Mouse (Mus musculus) kidney, embryonic 15.5 days (tissue): ENCODE data around the gene Mia2. TPM values are rescaled to one million over a fixed set of nuclear protein-coding genes. Genes with fewer than 3 reads are reported as not detected.
"Not testable (repeated sequence)": the region's sequence is repeated elsewhere in the genome, so short reads cannot be mapped to it uniquely, and the experiment has no call there.

Experiments used
- ATAC-seq: fragments of 200-750 bp; cut with Nextera tagmentation; replicated peaks from 2 replicates; pipeline ENCODE4 v1.8.0; 2017; ENCODE audit warnings: moderate TSS enrichment; ENCODE audit not compliant: low FRiP score
- H3K27ac ChIP-seq: fragments of 300-500 bp; sonication (generic); 2 replicates; pipeline ENCODE4 v1.5.1; 2015; ENCODE audit warnings: mild to moderate bottlenecking, inconsistent platforms
- H3K27me3 ChIP-seq: fragments of 300-500 bp; sonication (generic); 2 replicates; pipeline ENCODE4 v1.6.1; 2015; ENCODE audit warnings: inconsistent platforms
- H3K36me3 ChIP-seq: fragments of 300-500 bp; sonication (generic); 2 replicates; pipeline ENCODE4 v1.6.1; 2015; ENCODE audit warnings: inconsistent platforms
- H3K4me1 ChIP-seq: fragments of 300-500 bp; sonication (generic); 2 replicates; pipeline ENCODE4 v1.6.1; 2015; ENCODE audit warnings: inconsistent platforms
- H3K4me2 ChIP-seq: fragments of 300-500 bp; sonication (generic); 2 replicates; pipeline ENCODE4 v1.6.1; 2015; ENCODE audit warnings: moderate library complexity, mild to moderate bottlenecking, inconsistent platforms
- H3K4me3 ChIP-seq: fragments of 300-500 bp; sonication (generic); replicated peaks from 2 replicates; pipeline ENCODE4 v1.5.1; 2015; ENCODE audit warnings: mild to moderate bottlenecking, inconsistent platforms
- H3K9ac ChIP-seq: fragments of 300-500 bp; sonication (generic); 2 replicates; pipeline ENCODE4 v1.6.1; 2015; ENCODE audit warnings: mild to moderate bottlenecking, inconsistent platforms
- H3K9me3 ChIP-seq: fragments of 300-500 bp; sonication (generic); replicated peaks from 2 replicates; pipeline ENCODE4 v1.6.1; 2016; ENCODE audit warnings: inconsistent platforms
- WGBS: fragments of 180-500 bp; shearing (Covaris S2); methylation state at CpG from one replicate; pipeline ENCODE4 v1.1.7; 2015; ENCODE audit warnings: mixed read lengths; 5-methylcytosine and 5-hydroxymethylcytosine counted together
- microRNA-seq: library from miRNA; unstranded; fragments of <30 nt; microRNA quantifications from one replicate; pipeline ENCODE4, GENCODE M21; 2016
- polyA plus RNA-seq: library from polyadenylated mRNA; unstranded; fragments of >200 nt; fragmentation: Nextera tagmentation; extraction: Ambion mirVana; gene quantifications from 2 replicates; pipeline ENCODE4 v1.2.1, GENCODE M21; 2015

Gene Mia2
- polyA plus RNA-seq, 1 experiment from 2014 or later = 70.5 TPM

GRCm38 (mm10) chr12:59216176-59216575 lies 120.6 kb downstream of the Mia2 start:
- Histone ChIP-seq H3K27ac (no peak overlapping the region), H3K9me3 (no peaks in the 10 kb centered on the region), H3K4me3 (no peak overlapping the region), H3K9ac (no peak overlapping the region), H3K4me2 (no peak overlapping the region), H3K27me3 (no peaks in the 10 kb centered on the region), H3K4me1 (peaks cover 21% of the 10 kb centered on the region), H3K36me3 (peaks cover 14% of the 10 kb centered on the region)
- WGBS = 90% methylated on average over 4 of the region's 4 CpGs
- no peak for ATAC-seq

GRCm38 (mm10) chr12:59216676-59217266 lies 121.2 kb downstream of the Mia2 start:
- WGBS = 70% methylated on average over 6 of the region's 6 CpGs
- Histone ChIP-seq H3K4me1 (peaks cover 21% of the 10 kb centered on the region), H3K27me3 (no peaks in the 10 kb centered on the region), H3K9ac (no peak overlapping the region), H3K9me3 (no peaks in the 10 kb centered on the region), H3K27ac (no peak overlapping the region), H3K36me3 (peaks cover 8% of the 10 kb centered on the region), H3K4me3 (no peak overlapping the region), H3K4me2 (no peak overlapping the region)
- no peak for ATAC-seq

DNA sequence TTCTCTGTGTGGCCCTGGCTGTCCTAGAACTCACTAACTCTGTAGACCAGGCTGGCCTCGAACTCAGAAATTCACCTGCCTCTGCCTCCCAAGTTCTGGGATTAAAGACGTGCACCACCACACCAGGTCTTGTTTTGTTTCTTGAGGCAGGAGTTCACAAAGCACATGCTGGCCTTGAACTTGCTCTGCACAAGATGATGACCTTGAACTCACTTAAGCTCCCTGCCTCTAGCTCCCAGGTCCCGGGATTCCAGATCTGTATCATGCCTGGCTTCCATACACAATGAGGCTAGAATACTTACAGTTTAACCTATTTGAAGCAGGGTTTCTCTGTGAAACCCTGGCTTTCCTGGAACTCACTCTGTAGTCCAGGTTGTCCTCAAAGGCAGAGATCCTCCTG lies 121.7 kb downstream of the Mia2 start:
- peak overlapping the region; percentile 82; the same call in 1 of the 2 replicates for H3K4me2 ChIP-seq
- peaks cover 21% of the 10 kb centered on the region for H3K4me1 ChIP-seq
- whole genome bisulfite sequencing = 76% methylated on average over 3 of the region's 3 CpGs
- ATAC-seq = no peak
- no peaks in the 10 kb centered on the region for H3K27me3 ChIP-seq
- no peak overlapping the region for H3K27ac ChIP-seq
- no peak overlapping the region for H3K9ac ChIP-seq
- H3K36me3 ChIP-seq = peaks cover 3% of the 10 kb centered on the region; the same call in 1 of the 2 replicates
- no peaks in the 10 kb centered on the region for H3K9me3 ChIP-seq
- peak overlapping the region; percentile 98; the same call in 1 of the 2 replicates for H3K4me3 ChIP-seq

GRCm38 (mm10) chr12:59218640-59219321 lies 123.2 kb downstream of the Mia2 start:
- 0 out of 2 replicates have a peak, but pooled peaks have one; percentile 0 for ATAC-seq

DNA sequence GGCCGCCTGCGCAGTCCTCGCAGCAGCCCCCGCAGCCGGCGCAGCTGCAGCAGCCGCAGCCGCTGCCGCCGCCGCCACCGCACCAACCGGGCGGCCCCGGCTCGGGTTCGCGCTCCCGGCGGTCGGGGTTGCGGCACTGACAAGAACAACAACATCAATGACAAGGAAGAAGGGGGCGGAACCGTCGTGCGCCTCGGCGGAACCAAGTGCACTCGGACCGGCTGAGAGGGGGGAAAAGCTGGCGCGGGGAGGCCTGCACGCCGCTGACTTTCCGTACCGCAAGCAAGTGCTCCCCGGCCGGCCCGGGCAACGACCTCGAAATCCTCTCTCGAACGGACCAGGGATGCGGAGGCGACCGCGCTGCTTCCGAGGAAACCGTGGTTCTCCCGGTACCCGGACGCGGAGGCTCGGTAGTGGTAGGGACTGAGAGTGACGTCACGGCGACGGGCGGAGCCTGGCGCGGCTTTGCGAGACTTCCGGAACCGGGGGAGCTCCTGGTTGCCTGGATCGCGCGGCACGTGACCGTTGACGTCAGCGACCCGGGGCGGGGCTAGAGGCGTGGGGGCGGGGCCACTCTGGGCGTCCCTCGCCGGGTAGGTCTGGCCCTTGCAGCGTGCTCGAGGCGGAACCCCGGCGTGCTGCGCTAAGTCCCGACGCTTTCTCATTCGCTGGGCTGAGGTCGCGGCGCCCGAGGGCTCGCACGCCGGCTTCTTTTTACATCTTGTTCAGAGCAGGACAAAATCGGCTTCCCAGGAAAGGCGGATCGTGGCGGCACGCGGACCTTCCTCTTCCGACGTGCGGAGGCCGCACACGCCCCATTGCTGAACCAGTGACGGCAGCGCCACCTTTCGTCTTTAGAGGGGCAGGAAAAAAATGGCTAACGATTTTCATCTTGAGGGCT lies 124.0 kb downstream of the Mia2 start, which contains the start of gene Fbxo33:
TSS of gene Fbxo33 (minus strand) at position 401 of the 901 bp plus-strand sequence.
- peak within 1 kb of the TSS; percentile 97 for H3K27ac ChIP-seq
- H3K4me3 ChIP-seq = peak within 1 kb of the TSS; percentile 98
- H3K36me3 ChIP-seq = no peaks in the 10 kb centered on the region
- under 1% methylated on average over 87 of the region's 109 CpGs for WGBS
- H3K27me3 ChIP-seq = no peaks in the 10 kb centered on the region
- H3K4me2 ChIP-seq = peak within 1 kb of the TSS; percentile 82
- H3K9ac ChIP-seq = peak within 1 kb of the TSS; percentile 77
- peaks cover 21% of the 10 kb centered on the region for H3K4me1 ChIP-seq
- ATAC-seq = peak; percentile 97
- H3K9me3 ChIP-seq = no peaks in the 10 kb centered on the region

More at GRCm38 (mm10) chr12:59218640-59219321, 123.2 kb downstream of the Mia2 start:
- Histone ChIP-seq H3K27ac (peak overlapping the region; percentile 97), H3K4me3 (peak overlapping the region; percentile 98), H3K27me3 (no peaks in the 10 kb centered on the region), H3K9ac (peak overlapping the region; percentile 77), H3K9me3 (no peaks in the 10 kb centered on the region), H3K36me3 (no peaks in the 10 kb centered on the region), H3K4me2 (peak overlapping the region; percentile 82), H3K4me1 (peaks cover 21% of the 10 kb centered on the region)
- WGBS = under 1% methylated on average over 69 of the region's 69 CpGs

GRCm38 (mm10) chr12:59228401-59228800 lies 132.8 kb downstream of the Mia2 start:
- Histone ChIP-seq H3K27me3 (no peaks in the 10 kb centered on the region), H3K36me3 (no peaks in the 10 kb centered on the region), H3K4me3 (no peak overlapping the region), H3K9me3 (no peaks in the 10 kb centered on the region), H3K4me1 (no peaks in the 10 kb centered on the region), H3K4me2 (no peak overlapping the region), H3K27ac (no peak overlapping the region), H3K9ac (no peak overlapping the region)
- no peak for ATAC-seq
- 92% methylated on average over 5 of the region's 5 CpGs for WGBS

GRCm38 (mm10) chr12:59238434-59238833 lies 142.8 kb downstream of the Mia2 start:
- no peak overlapping the region for H3K4me3 ChIP-seq
- 91% methylated on average over 5 of the region's 5 CpGs for WGBS
- H3K9ac ChIP-seq = no peak overlapping the region
- no peaks in the 10 kb centered on the region for H3K9me3 ChIP-seq
- no peaks in the 10 kb centered on the region for H3K36me3 ChIP-seq
- no peak overlapping the region for H3K27ac ChIP-seq
- no peaks in the 10 kb centered on the region for H3K27me3 ChIP-seq
- H3K4me2 ChIP-seq = no peak overlapping the region
- no peak for ATAC-seq
- H3K4me1 ChIP-seq = no peaks in the 10 kb centered on the region

- H3K27me3 ChIP-seq, H3K4me2 ChIP-seq, H3K36me3 ChIP-seq, H3K9me3 ChIP-seq, H3K4me3 ChIP-seq, H3K9ac ChIP-seq, ATAC-seq, H3K4me1 ChIP-seq, H3K27ac ChIP-seq: not testable (repeated sequence)
- 91% methylated on average over 8 of the region's 8 CpGs for WGBS
Observed at GRCm38 (mm10) chr12:59241031-59241430, 145.4 kb downstream of the Mia2 start.

Small RNA genes within 50 kb of the gene (microRNA-seq; reads per million reads assigned to microRNA genes)
- not detected for gene Gm27284

Other genes with a start within 250 kb of the Mia2 start
- 79.3 and 79.4 TPM in 2 replicates for gene Sec23a, start 83.8 kb upstream of the Mia2 start, polyA plus RNA-seq
- gene Gemin2, start 82.4 kb upstream of the Mia2 start, polyA plus RNA-seq = 33.5 and 34.4 TPM in 2 replicates
- gene Trappc6b, start 34.3 kb upstream of the Mia2 start, polyA plus RNA-seq = 91.2 and 91.8 TPM in 2 replicates
- gene Pnn, start 28.9 kb upstream of the Mia2 start, polyA plus RNA-seq = 105 and 114 TPM in 2 replicates
- 7.8 and 9.8 TPM in 2 replicates for gene Fbxo33, start 123.9 kb downstream of the Mia2 start, polyA plus RNA-seq